Mouse (Mus musculus): ENCODE data around the gene Haus8. TPM values are rescaled to one million over a fixed set of nuclear protein-coding genes. Genes with fewer than 3 reads are reported as not detected.
A peak's percentile ranks its signal among the peaks of the same experiment; 100 is the strongest.
"Not testable (repeated sequence)": the region's sequence is repeated elsewhere in the genome, so short reads cannot be mapped to it uniquely, and the experiment has no call there.

Gene Haus8
- polyA plus RNA-seq, 1 experiment = 40.4 TPM

- Histone ChIP-seq H3K36me3 (ENCODE audit: control insufficient read depth, insufficient read depth) (peaks cover 6% of the 10 kb centered on the region), H3ac (ENCODE audit: control insufficient read depth, insufficient read length, low read depth) (no peak overlapping the region), H3K79me2 (ENCODE audit: control insufficient read depth, insufficient read depth) (peaks cover 97% of the 10 kb centered on the region), H3K4me3 (ENCODE audit: insufficient read depth, poor library complexity, severe bottlenecking) (no peak overlapping the region), H3K79me3 (ENCODE audit: low read depth) (peaks cover 72% of the 10 kb centered on the region), H3K27me3 (ENCODE audit: control insufficient read depth, insufficient read depth, insufficient read length) (no peaks in the 10 kb centered on the region)
- no peak for TF ChIP-seq FOSL1 (IDR thresholded peaks at IDR 0.05; ENCODE audit: insufficient read depth, low read length, poor library complexity, severe bottlenecking)
- TF ChIP-seq CEBPB (IDR thresholded peaks at IDR 0.05; ENCODE audit: low read depth) = no peak
- no peak for TF ChIP-seq MAX (IDR thresholded peaks at IDR 0.05)
- TF ChIP-seq CTCF (IDR thresholded peaks at IDR 0.05; ENCODE audit: control insufficient read depth, insufficient read depth, insufficient read length) = no peak
- TF ChIP-seq MYOD1 (IDR thresholded peaks at IDR 0.05; ENCODE audit: control insufficient read depth, insufficient read length, low read depth) = no peak
- TF ChIP-seq MYOG (IDR thresholded peaks at IDR 0.05; ENCODE audit: control insufficient read depth, extremely low read depth, insufficient read length) = no peak
- TF ChIP-seq USF1 (IDR thresholded peaks at IDR 0.05; ENCODE audit: low read depth) = no peak
These were observed 9.9 kb upstream of the Haus8 start for GRCm38 (mm10) chr8:71282621-71283020.

- not testable (repeated sequence) for H3K27me3 ChIP-seq (ENCODE audit: control insufficient read depth, insufficient read depth, insufficient read length); H3K4me3 ChIP-seq (ENCODE audit: insufficient read depth, poor library complexity, severe bottlenecking); H3ac ChIP-seq (ENCODE audit: control insufficient read depth, insufficient read length, low read depth); H3K36me3 ChIP-seq (ENCODE audit: control insufficient read depth, insufficient read depth)
- peaks cover 77% of the 10 kb centered on the region for H3K79me3 ChIP-seq (ENCODE audit: low read depth)
- peaks cover 97% of the 10 kb centered on the region for H3K79me2 ChIP-seq (ENCODE audit: control insufficient read depth, insufficient read depth)
These were observed 9.0 kb upstream of the Haus8 start for GRCm38 (mm10) chr8:71281731-71282130.

- peaks cover 76% of the 10 kb centered on the region for H3K79me3 ChIP-seq (ENCODE audit: low read depth)
- peaks cover 97% of the 10 kb centered on the region for H3K79me2 ChIP-seq (ENCODE audit: control insufficient read depth, insufficient read depth)
- H3ac ChIP-seq (ENCODE audit: control insufficient read depth, insufficient read length, low read depth); H3K27me3 ChIP-seq (ENCODE audit: control insufficient read depth, insufficient read depth, insufficient read length); H3K36me3 ChIP-seq (ENCODE audit: control insufficient read depth, insufficient read depth); H3K4me3 ChIP-seq (ENCODE audit: insufficient read depth, poor library complexity, severe bottlenecking): not testable (repeated sequence)
These were observed 6.7 kb upstream of the Haus8 start for GRCm38 (mm10) chr8:71279409-71279808.

- H3K4me3 ChIP-seq (ENCODE audit: insufficient read depth, poor library complexity, severe bottlenecking) = no peak overlapping the region
- H3K27me3 ChIP-seq (ENCODE audit: control insufficient read depth, insufficient read depth, insufficient read length) = no peaks in the 10 kb centered on the region
- TF ChIP-seq MAX (IDR thresholded peaks at IDR 0.05) (no peak), MYOD1 (IDR thresholded peaks at IDR 0.05; ENCODE audit: control insufficient read depth, insufficient read length, low read depth) (no peak), FOSL1 (IDR thresholded peaks at IDR 0.05; ENCODE audit: insufficient read depth, low read length, poor library complexity, severe bottlenecking) (no peak), USF1 (IDR thresholded peaks at IDR 0.05; ENCODE audit: low read depth) (no peak), CEBPB (IDR thresholded peaks at IDR 0.05; ENCODE audit: low read depth) (no peak), CTCF (IDR thresholded peaks at IDR 0.05; ENCODE audit: control insufficient read depth, insufficient read depth, insufficient read length) (no peak), MYOG (IDR thresholded peaks at IDR 0.05; ENCODE audit: control insufficient read depth, extremely low read depth, insufficient read length) (no peak)
- H3K79me3 ChIP-seq (ENCODE audit: low read depth) = peaks cover 70% of the 10 kb centered on the region
- H3ac ChIP-seq (ENCODE audit: control insufficient read depth, insufficient read length, low read depth) = no peak overlapping the region
- peaks cover 14% of the 10 kb centered on the region for H3K36me3 ChIP-seq (ENCODE audit: control insufficient read depth, insufficient read depth)
- H3K79me2 ChIP-seq (ENCODE audit: control insufficient read depth, insufficient read depth) = peaks cover 90% of the 10 kb centered on the region
These were observed 3.4 kb upstream of the Haus8 start for GRCm38 (mm10) chr8:71276166-71276565.

GRCm38 (mm10) chr8:71274478-71274877 is 1.7 kb upstream of the Haus8 start:
- peaks cover 90% of the 10 kb centered on the region for H3K79me2 ChIP-seq (ENCODE audit: control insufficient read depth, insufficient read depth)
- peaks cover 14% of the 10 kb centered on the region for H3K36me3 ChIP-seq (ENCODE audit: control insufficient read depth, insufficient read depth)
- no peak overlapping the region for H3ac ChIP-seq (ENCODE audit: control insufficient read depth, insufficient read length, low read depth)
- TF ChIP-seq MYOD1 (IDR thresholded peaks at IDR 0.05; ENCODE audit: control insufficient read depth, insufficient read length, low read depth) = no peak
- TF ChIP-seq MYOG (IDR thresholded peaks at IDR 0.05; ENCODE audit: control insufficient read depth, extremely low read depth, insufficient read length) = no peak
- no peak for TF ChIP-seq USF1 (IDR thresholded peaks at IDR 0.05; ENCODE audit: low read depth)
- TF ChIP-seq FOSL1 (IDR thresholded peaks at IDR 0.05; ENCODE audit: insufficient read depth, low read length, poor library complexity, severe bottlenecking) = no peak
- TF ChIP-seq CTCF (IDR thresholded peaks at IDR 0.05; ENCODE audit: control insufficient read depth, insufficient read depth, insufficient read length) = no peak
- no peak for TF ChIP-seq CEBPB (IDR thresholded peaks at IDR 0.05; ENCODE audit: low read depth)
- TF ChIP-seq MAX (IDR thresholded peaks at IDR 0.05) = no peak
- no peaks in the 10 kb centered on the region for H3K27me3 ChIP-seq (ENCODE audit: control insufficient read depth, insufficient read depth, insufficient read length)
- no peak overlapping the region for H3K4me3 ChIP-seq (ENCODE audit: insufficient read depth, poor library complexity, severe bottlenecking)
- H3K79me3 ChIP-seq (ENCODE audit: low read depth) = peaks cover 64% of the 10 kb centered on the region

- H3ac ChIP-seq (ENCODE audit: control insufficient read depth, insufficient read length, low read depth) = peak overlapping the region; percentile 89
- H3K36me3 ChIP-seq (ENCODE audit: control insufficient read depth, insufficient read depth) = peaks cover 14% of the 10 kb centered on the region
- peaks cover 60% of the 10 kb centered on the region for H3K79me3 ChIP-seq (ENCODE audit: low read depth)
- H3K79me2 ChIP-seq (ENCODE audit: control insufficient read depth, insufficient read depth) = peaks cover 82% of the 10 kb centered on the region
- no peaks in the 10 kb centered on the region for H3K27me3 ChIP-seq (ENCODE audit: control insufficient read depth, insufficient read depth, insufficient read length)
- TF ChIP-seq MYOD1 (IDR thresholded peaks at IDR 0.05; ENCODE audit: control insufficient read depth, insufficient read length, low read depth) (no peak), CTCF (IDR thresholded peaks at IDR 0.05; ENCODE audit: control insufficient read depth, insufficient read depth, insufficient read length) (no peak), MYOG (IDR thresholded peaks at IDR 0.05; ENCODE audit: control insufficient read depth, extremely low read depth, insufficient read length) (no peak), CEBPB (IDR thresholded peaks at IDR 0.05; ENCODE audit: low read depth) (no peak), MAX (IDR thresholded peaks at IDR 0.05) (no peak), USF1 (IDR thresholded peaks at IDR 0.05; ENCODE audit: low read depth) (no peak), FOSL1 (IDR thresholded peaks at IDR 0.05; ENCODE audit: insufficient read depth, low read length, poor library complexity, severe bottlenecking) (no peak)
- peak overlapping the region; percentile 80 for H3K4me3 ChIP-seq (ENCODE audit: insufficient read depth, poor library complexity, severe bottlenecking)
These were observed 397 bp upstream of the Haus8 start for GRCm38 (mm10) chr8:71273151-71273510.

Data from C2C12 (cell line).